Comparison of ENCODE assay signal across 8 mouse cellular contexts in genomic region chr9:70503626-70504041, GRCm38 (mm10). TPM values are rescaled to one million over a fixed set of nuclear protein-coding genes. Genes with fewer than 3 reads are reported as not detected.
DNase-seq lines count a peak whose midpoint lies in the region; ATAC-seq lines count a peak whose summit lies in the region.

TSS of gene Rnf111 (minus strand) at chr9:70503725.

- ATAC-seq in megakaryocyte progenitor cell, adult 5-6 weeks (replicated peaks; ENCODE audit: poor library complexity) = peak; percentile 96

- peak; percentile 95 for DNase-seq in adipocyte (ENCODE audit: low spot score)
- peak; percentile 97 for DNase-seq in embryo, embryonic 10 days (ENCODE audit: low spot score)
- peak; percentile 98 for DNase-seq in gastrocnemius, postnatal 10 days
- DNase-seq in induced T-regulatory cell, adult 2 months (ENCODE audit: low read depth) = peak; percentile 98
- DNase-seq in left cerebral cortex, adult 9 months (ENCODE audit: low spot score in 2 of 2) = peak; percentile 86 to 96
- peak; percentile 97 for DNase-seq in right cerebral cortex, postnatal 14 days
- DNase-seq in urinary bladder, postnatal 36 days (ENCODE audit: low spot score in 2 of 2) = peak; percentile 93 to 97

RNA-seq across cellular contexts. Expression of gene Rnf111, which starts in this region (rescaled TPM):
- 10 to 100 TPM; 15.8 to 20.1 TPM for total RNA-seq in gastrocnemius, postnatal 10 days (2021)
- 43.8 and 49.2 TPM in 2 replicates for total RNA-seq in megakaryocyte progenitor cell, adult 5-6 weeks (2015)
- 22.0 and 31.2 TPM in 2 replicates for total RNA-seq in megakaryocyte progenitor cell, adult 5-6 weeks (2017)

Comparison
In these comparisons a context has a peak if more than half of its experiments do, and no peak if none do; other contexts are left out.
1. Peak in every context shown above with its lines: DNase-seq and ATAC-seq.